Mouse (Mus musculus) frontal cortex, postnatal 36 days (tissue): ENCODE measurements around the gene Uap1.

ENCODE experiments used
- DNase-seq, 2 experiments: peaks; one replicate each; pipeline ENCODE4 v3.0.0; 2022; ENCODE audit warnings: low spot score in 2 of 2

Uap1 gene

GRCm38 (mm10) chr1:170164913-170165312 lies 9.8 kb downstream of the Uap1 start:
- no peak for DNase-seq

GRCm38 (mm10) chr1:170164053-170164614 lies 10.6 kb downstream of the Uap1 start:
- DNase-seq = no peak

GRCm38 (mm10) chr1:170163398-170163943 lies 11.3 kb downstream of the Uap1 start:
- DNase-seq = no peak

- no peak for DNase-seq
These were observed 12.9 kb downstream of the Uap1 start for GRCm38 (mm10) chr1:170161852-170162251.

- no peak for DNase-seq
These were observed 14.3 kb downstream of the Uap1 start for GRCm38 (mm10) chr1:170160397-170160938.

GRCm38 (mm10) chr1:170159707-170160106 lies 15.1 kb downstream of the Uap1 start:
- no peak for DNase-seq

GRCm38 (mm10) chr1:170155761-170156160 lies 19.0 kb downstream of the Uap1 start:
- no peak for DNase-seq

- no peak for DNase-seq
These were observed 19.5 kb downstream of the Uap1 start for GRCm38 (mm10) chr1:170155298-170155697.

- no peak for DNase-seq
These were observed 20.8 kb downstream of the Uap1 start for GRCm38 (mm10) chr1:170153986-170154385.

GRCm38 (mm10) chr1:170152552-170152951 lies 22.2 kb downstream of the Uap1 start:
- no peak for DNase-seq

- DNase-seq = no peak
These were observed 23.9 kb downstream of the Uap1 start for GRCm38 (mm10) chr1:170150870-170151269.

- no peak for DNase-seq
These were observed 25.0 kb downstream of the Uap1 start for GRCm38 (mm10) chr1:170149756-170150155.

- DNase-seq = no peak
These were observed 26.2 kb downstream of the Uap1 start for GRCm38 (mm10) chr1:170148536-170148935.

- DNase-seq = no peak
These were observed 26.9 kb downstream of the Uap1 start for GRCm38 (mm10) chr1:170147651-170148448.

- no peak for DNase-seq
These were observed 29.2 kb downstream of the Uap1 start for GRCm38 (mm10) chr1:170145606-170146005.

- no peak for DNase-seq
These were observed 32.4 kb downstream of the Uap1 start for GRCm38 (mm10) chr1:170142256-170142871.

GRCm38 (mm10) chr1:170141626-170142025 lies 33.1 kb downstream of the Uap1 start:
- no peak for DNase-seq

GRCm38 (mm10) chr1:170136351-170137009 lies 38.3 kb downstream of the Uap1 start:
- DNase-seq = peak; percentile 59 to 71

GRCm38 (mm10) chr1:170134264-170134663 lies 40.5 kb downstream of the Uap1 start:
- DNase-seq = no peak

GRCm38 (mm10) chr1:170130962-170131361 lies 43.8 kb downstream of the Uap1 start:
- no peak for DNase-seq

GRCm38 (mm10) chr1:170124644-170125043 lies 50.1 kb downstream of the Uap1 start:
- DNase-seq = no peak

GRCm38 (mm10) chr1:170113616-170114015 lies 61.1 kb downstream of the Uap1 start:
- DNase-seq = no peak
